Mouse (Mus musculus) adrenal gland, adult (tissue): ENCODE results near the gene Txnrd2.
A peak's percentile ranks its signal among the peaks of the same experiment; 100 is the strongest.

ENCODE experiments used
- DNase-seq, 2 experiments: peaks; one replicate each; pipeline ENCODE4 v3.0.0; 2022 to 2023; ENCODE audit warnings: low spot score in 1 of 2; ENCODE audit not compliant: inconsistent age in 2 of 2

Txnrd2 gene

DNA sequence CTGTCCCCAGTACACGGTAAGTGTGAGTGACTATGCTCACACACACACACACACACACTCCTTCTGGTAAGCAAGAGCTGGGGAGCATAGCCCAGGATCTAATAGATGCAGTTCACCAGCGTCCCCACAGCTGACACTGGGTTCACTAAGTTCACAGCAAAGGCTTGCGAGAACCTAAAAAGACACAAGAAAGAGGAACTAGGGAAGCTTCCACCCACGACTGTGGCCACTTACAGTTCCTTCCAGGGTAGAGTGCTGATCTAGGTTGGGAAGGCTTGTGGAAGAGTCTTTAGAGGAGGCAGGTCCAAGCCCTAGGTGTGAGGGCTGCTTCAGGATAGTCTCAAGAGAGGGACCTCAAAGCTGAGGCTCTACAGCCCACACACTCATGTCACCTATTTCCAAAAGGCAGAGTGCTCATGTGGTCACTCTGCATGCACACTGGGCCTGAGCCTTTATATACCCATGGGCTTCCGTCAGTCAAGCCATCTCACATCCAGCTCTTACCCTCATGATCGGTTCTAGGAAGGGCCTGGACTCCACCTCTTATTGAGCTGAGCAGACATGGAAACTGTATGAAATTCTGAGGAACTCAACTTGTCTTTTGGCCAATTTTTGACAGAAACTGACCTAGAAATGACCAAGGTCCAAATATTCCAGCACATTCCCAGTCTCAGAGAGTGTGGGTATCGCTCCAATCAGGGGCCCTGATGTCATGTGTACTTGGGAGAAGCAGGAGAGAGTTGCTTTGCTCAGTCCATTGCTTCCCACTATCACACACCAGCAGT, 13.0 kb upstream of the Txnrd2 start:
- DNase-seq: no peak

DNA sequence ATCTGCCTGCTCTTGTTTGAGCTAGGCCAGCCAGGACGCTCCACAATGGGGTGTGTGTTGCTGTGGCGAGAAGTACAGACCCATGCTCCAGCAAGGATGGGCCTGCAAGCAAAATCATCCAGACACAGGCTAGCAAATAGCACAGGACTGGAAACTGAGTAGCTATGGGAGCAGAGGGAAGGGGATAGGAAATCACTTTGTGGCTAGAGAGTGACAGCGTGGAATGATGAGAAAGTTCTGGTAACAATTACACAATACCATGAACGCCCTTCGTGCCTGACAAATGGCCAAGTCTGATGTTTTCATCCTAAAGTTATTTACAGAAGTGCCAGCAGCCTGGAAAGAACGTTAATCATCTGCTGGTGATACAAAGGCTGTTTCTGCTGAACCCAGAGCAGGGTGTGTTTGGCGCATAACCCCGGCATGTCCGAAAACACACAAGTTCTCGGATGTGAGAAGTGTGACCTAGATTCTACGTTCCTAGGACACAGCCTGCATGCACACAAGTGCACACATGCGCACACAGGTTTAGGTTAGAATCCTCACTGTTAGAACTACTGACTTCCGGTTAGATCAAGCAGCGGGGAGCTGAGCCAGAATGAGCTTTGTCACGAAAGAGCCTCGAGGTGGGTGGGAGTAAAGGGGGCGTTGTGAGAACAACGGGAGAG, 10.0 kb upstream of the Txnrd2 start:
- peak; percentile 73 to 94 for DNase-seq

DNA sequence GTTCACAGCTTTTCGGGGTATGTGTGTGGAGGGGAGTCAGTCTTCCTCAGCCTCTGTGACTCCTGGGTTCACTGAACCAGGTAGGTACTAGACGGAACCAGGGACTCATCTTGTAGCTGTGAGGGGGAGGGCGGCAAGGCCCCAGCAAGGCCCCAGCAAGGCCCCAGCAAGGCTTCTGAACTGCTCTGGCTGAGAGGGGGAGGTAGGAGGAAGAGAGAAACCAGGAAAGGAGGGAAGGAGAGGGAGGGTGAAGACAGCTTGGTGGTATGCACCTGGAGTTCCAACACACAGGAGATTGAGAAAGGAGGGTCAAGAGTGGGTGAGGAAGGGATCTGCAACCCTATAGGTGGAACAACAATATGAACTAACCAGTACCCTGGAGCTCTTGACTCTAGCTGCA, 9.3 kb upstream of the Txnrd2 start:
- DNase-seq: no peak

DNA sequence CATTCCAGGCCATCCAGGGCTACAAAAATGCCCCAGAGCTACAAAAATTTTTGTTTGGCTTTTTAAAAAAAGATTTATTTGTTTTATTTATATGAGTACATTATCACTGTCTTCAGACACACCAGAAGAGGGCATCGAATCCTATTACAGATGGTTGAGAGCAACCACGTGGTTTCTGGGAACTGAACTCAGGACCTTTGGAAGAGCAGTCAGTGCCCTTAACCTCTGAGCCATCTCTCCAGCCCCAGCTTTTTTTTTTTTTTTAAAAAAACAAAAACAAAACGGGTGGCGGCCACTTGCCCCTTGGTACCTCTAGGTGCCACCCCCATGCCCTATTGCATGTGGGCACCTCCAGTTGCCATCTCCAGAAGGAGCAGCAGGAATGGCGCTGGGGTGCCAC, 8.7 kb upstream of the Txnrd2 start:
- no peak for DNase-seq

DNA sequence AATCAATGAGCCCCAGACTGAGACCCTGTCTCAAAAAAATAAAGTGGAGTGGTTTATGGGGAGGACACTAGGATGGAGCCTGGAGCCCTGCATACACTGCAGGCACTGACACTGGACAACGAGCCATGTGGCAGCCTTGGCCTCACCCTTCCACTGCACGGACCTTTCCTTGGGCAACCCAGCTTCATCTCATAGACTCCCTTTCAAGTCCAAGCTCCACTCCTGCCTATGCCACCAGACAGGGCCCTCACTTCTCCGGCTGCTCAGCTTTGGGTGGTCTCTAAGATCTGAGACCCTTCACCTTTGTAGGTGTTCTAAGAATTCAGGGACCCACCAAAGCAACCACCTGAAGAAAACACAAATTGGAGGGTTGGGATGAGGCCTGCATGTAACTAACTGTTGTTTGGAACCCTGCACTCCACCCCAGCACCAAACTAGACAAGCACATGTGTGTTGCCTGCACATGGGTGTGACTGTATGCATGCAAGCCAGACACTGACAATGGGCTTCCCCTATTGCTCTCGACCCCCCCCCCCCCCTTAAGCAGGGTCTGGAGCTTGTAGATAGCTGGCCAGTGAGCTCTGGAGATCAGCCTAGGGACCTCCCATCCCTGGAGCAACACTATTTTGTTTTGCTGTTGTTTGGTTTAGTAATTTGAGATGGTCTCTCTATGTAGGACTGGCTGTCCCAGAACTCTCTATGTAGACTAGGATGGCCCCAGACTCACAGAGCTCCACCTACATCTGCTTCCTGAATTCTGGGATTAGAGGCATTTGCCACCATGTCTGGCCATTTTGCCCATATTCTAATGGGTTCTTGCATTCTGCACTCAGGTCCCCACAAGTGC, 7.2 kb upstream of the Txnrd2 start:
- no peak for DNase-seq

DNA sequence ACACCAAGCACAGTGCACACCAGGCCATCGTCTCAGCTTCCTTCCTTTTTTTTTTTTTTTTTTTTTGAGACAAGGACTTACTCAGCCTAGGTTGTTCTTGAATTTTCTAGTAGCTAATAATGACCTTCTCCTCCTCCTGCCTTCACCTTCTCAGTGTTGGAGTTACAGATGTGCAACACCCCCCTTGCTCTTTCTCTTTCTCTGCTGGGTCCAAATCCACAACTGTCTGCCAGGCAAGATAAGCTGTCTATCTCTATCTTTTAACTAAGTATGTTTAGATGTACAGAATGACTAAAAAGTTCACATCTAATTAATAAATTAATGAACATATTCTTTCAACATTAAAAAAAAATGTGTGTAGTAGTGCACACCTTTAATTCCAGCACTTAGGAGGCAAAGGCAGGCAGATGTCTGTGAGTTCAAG, 6.6 kb upstream of the Txnrd2 start:
- no peak for DNase-seq

DNA sequence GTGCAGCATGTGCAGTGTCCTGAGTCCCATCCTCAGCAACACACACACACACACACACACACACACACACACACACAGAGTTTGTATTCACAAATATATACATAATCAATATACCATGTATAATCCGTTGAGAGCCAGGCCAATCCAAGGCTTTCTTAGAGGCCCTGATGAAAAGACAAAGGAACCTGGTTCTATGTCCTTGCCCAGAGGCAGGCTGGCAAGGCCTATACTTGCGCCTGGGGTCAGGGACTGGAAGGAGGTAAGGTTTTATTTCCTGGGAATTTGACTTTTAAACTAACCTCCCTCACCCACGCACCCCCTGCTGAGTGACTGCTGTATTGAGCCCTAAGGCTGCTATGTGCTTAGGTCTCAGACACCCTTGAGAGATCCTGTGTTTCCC, 5.6 kb upstream of the Txnrd2 start:
- peak in 1 of 2 experiments; percentile 56 for DNase-seq

DNA sequence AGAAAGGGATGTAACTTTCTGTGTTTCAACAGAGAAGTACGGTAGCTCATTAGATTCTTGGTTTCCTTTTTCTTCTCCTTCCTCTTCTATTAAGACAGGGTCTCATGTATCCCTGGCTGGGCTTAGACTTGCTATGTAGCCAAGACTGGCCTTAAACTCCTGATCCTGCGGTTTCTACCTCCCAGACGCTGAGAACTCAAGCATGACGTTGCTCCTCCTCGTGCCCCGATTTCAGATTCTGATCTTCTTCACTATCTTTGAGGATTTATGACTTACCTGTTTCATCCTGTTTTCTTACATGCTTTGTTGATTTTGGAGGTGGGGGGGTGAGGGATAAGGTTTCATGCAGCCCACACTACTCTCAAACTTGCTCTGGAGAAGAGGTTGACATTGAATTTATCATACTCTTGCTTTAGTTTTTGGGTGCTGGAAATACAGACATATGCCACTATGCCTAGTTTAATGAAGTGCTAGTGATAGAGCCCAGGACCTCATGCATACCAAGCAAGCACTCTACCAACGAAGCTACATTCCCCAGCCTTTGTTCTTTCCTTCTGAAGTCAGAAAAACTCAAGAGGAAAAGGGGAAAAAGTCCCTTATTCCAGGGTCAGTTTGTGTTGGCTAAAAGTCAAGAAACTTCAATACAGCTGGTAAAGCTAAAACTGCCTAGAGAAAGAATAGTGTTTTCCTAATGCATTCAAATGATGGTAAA, 2.8 kb upstream of the Txnrd2 start:
- peak in 1 of 2 experiments; percentile 67 for DNase-seq

DNA sequence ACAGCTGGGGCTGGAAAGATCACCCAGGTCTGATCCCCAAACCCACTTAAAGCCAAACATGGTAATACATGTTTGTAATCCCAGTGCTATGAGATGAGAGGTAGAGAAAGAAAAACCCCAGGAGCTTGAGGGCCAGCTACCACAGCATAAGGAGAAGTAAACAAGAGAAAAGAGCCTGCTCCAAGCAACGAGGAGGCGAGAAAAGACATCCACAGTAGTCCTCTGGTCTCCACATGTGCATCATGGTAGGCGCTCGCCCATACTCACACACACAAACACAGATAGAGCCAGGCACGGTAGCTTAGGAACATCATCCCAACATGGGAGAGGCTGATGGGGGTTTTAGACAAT, 2.3 kb upstream of the Txnrd2 start:
- peak in 1 of 2 experiments; percentile 56 for DNase-seq

DNA sequence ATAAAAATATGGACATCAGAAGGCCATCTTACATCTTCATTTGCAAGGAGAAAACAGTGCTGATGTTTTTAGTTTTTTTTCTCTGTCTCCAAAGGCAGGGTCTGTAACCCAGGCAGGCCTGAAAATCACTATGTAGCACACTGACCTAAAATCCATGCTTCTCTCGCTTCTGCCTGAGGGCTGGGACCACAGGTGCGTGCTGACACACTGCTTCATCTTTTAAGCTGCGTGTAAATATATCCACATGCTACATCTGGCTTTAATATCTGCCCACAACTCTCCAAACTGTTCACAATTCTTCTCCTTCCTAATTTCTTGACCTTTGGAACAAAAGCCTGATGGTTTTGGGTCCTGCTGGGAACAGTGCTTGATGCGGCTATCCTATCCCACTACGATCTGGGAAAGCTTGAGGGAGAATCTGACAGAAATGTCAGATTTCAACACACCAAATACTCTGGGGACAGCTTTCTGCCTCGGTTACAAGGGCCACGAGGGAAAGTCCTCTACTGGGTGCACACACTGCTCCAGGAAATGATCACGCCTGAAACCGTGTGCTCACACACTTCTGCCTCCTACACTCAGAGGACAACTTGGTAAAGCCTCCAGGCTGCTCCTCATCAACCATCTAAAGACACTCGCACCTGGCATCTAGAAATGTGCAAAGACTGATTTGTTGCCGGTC, 1.7 kb upstream of the Txnrd2 start:
- peak in 1 of 2 experiments; percentile 77 for DNase-seq

DNA sequence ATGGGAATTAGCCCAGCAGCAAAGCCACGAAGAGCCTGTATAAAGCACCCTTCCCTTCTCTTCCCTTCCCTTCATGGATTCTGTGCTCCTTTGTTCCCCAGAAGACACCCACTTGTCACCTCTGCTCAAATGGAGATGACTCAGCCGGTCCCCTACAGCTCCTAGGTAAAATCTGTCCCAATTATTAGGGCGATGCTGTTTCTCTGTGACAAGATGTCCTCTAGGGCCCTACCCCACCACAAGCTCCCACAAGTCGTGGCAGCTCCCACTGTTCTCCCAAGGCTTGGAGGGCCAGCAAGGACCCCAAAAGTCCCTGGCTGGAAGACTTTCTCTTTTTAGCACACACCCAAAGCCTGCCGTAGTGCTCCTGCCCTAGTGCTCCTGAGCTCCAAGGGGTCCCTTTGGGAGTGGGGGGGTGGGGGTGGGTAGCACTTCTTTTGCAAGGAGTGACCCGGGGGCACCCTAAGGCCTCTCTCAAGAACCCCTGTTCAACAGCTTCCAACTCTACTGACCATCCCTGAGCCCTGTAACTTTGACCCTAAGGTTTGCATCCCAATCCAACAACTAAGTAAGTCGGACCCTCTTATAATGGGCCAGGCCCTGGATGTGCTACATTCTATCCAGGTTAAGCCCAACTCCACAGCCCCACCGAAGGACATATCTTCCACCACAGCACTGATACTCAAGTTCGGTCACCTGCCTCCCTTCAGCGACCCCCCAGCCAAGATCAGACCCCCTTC, 539 bp upstream of the Txnrd2 start:
- peak in 1 of 2 experiments; percentile 77 for DNase-seq

DNA sequence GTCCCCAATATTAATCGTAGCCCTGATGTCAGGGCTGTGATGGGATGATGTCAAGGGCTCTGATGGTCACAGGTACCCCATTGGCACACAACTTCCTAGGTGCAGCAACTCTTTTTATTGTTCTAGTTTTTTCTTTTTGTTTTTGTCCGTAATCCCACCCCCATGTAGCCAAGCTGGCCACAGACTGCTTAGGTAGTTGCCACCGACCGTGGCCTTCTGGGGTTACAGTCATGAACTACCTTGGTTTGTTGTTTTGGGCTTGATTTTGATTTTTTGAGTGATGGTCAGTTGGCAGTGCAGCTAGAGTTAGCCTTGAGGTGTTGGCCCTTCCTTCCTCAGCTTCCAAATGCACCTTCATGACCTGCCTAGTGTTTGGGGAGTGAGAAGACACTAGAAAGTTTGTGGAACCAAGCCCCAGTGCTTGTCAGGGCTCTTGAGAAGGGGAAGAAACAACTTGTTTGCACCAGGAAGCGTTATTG, 657 bp downstream of the Txnrd2 start, which contains the start of gene Comt:
Comt (minus strand) TSS at position 51 of the 479 bp plus-strand sequence.
- DNase-seq: peak in 1 of 2 experiments; percentile 80

DNA sequence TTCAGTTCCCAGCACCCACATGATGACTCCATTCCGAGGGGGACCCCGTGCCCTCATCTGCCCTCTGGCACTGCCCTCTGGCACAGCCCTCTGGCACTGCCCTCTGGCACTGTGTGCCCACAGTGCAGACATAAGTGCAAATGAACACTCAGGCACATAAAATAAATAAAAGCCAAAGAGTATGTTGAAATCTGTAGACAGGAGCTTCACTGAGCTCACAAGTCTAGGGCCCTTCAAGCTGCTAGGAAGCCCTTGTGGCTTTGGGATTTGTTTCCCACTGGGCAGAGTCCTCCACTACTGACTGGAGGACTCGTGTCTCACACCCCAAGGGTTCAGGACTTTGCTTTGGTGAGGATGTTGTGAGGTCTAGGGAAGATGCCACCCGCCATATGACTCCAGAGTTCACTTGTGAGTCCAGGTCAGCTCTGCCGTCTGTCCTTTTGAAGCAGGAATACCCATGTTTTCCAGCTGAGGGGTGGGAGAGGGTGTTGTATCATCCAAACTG, 1.9 kb downstream of the Txnrd2 start:
- peak in 1 of 2 experiments; percentile 67 for DNase-seq

DNA sequence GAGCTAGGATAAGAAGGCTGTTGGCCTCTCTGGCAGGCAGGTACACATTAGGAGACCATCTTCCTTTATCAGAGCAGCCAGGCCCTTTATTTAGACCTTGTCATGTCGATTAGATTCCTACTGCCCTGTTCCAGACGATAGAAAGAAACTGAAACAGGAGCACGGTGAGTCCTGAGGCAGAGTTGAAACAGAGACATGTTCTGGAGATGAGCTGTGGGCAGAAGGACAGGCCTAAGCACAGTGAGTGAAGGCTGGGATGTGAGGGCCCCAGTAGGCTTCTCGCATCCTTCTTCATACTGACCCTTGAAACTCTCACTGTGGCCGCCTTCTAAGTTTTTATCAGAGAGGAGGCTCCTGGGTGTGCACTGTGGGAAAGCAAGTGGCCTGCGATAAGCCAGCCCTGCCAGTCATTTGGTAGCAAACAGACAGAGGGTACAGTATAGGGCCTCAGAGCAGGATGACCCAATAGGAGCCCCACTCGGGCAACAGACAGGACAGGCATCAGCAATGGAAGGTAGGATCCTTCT, 2.4 kb downstream of the Txnrd2 start:
- DNase-seq: no peak

DNA sequence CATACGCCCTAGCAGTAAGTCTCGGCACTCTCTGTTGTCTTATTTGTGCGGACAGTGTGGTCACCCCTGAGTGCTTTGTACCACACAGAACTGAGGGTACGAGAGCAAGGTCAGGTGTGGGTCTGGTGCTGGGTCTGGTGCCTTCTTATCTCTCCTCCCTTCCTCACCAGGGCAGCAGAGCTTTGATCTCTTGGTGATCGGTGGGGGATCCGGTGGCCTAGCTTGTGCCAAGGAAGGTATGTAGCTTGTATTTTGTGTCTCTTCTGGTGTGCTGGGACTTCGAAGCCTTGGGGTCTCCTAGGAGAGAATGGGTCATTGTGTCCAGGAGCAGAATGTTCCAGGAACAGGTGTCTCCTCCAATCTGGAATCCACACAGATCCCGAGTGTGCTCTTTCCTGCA, 3.5 kb downstream of the Txnrd2 start:
- peak in 1 of 2 experiments; percentile 64 for DNase-seq

DNA sequence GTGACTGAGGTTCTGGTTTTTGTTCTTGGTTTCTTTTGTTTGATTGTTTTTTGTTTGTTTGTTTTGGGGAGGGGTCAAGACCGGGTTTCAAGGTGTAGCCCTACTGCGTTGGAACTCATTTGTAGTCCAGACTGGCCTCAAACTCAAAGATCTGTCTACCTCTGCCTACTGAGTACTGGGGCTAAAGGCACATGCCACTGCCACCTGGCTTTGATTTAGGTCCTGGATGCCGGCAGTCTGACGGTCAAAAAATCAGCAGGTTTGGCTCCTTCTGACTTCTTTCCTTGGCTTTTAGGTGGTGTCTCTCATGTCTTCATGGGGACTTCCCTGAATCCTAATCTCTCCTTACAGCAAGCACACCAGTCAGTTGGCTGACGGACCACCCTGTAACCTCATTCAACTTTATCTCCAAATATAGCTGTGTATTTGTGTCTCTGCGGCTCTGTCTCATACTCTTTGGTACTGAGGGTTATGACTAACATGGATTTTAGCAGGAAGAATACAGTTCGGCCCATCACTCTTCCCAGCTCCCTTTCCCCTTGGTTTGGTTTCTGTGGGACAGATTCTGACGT, 4.5 kb downstream of the Txnrd2 start:
- peak; percentile 13 to 68 for DNase-seq

DNA sequence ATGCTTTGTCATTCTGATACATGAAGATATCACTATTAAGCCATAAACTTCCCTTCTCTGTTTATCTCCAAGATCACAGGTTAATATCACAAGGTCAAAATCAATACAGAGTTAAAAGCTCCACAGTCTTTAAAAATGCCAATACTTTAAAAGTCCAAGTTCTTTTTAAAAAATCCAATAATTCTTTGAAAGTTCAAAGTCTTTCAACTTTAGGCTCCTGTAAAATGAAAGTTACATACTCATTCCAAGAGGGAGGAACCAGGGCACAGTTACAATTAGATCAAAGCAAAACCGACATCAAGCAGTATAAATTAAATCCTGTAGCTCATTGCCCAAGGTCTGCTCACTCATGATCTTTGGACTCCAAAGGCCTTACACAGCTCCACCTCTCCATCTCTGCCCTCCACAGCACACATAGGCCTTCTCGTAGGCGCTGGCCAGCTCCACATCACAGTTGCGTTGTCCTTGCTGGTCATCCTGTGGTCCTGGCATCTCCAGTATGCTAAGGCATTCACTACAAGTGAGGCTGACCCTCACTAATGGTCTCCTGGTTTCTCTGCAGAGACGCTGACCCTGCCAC, 7.2 kb downstream of the Txnrd2 start:
- peak; percentile 80 to 88 for DNase-seq

DNA sequence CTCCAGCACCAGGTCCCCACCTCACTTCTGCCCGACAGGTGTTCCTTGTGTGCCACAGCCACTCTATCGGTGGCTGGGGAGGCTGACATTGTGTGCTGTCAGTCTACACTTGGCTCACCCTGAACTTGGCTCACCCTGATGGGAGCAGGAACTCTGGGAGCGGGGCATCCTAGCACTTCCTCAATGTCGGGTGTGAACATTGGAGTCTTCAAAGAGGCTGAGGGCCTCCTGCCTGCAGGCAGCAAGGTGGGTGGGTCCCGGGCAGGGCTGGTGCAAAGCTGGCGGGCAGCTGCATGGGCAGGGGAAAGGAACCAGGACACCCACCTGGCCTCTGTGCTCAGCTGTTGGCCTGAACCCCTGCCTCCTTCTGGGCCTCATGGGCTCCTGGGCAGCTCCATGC, 9.9 kb downstream of the Txnrd2 start:
- peak in 1 of 2 experiments; percentile 14 for DNase-seq
